Mouse (Mus musculus): ENCODE data around the gene Ces2c. TPM values are rescaled to one million over a fixed set of nuclear protein-coding genes. Genes with fewer than 3 reads are reported as not detected.
"Not testable (repeated sequence)": the region's sequence is repeated elsewhere in the genome, so short reads cannot be mapped to it uniquely, and the experiment has no call there.

The Ces2c gene
- not detected in 2 replicates for total RNA-seq (2014; fragmentation: Nextera tagmentation)
- total RNA-seq (2017): not detected in 2 replicates

- ATAC-seq (replicated peaks; ENCODE audit: poor library complexity, severe bottlenecking): no peak
Measured at GRCm38 (mm10) chr8:104846831-104847230, at the start of gene Ces2c. Gene Ces2c, plus strand, starts transcription at chr8:104847068.

GRCm38 (mm10) chr8:104799385-104799784, 47.5 kb upstream of the Ces2c start:
- no peak for ATAC-seq (replicated peaks; ENCODE audit: poor library complexity, severe bottlenecking)

- ATAC-seq (replicated peaks; ENCODE audit: poor library complexity, severe bottlenecking): no peak
Measured at GRCm38 (mm10) chr8:104806127-104806526, 40.7 kb upstream of the Ces2c start.

- ATAC-seq (replicated peaks; ENCODE audit: poor library complexity, severe bottlenecking): no peak
Measured at GRCm38 (mm10) chr8:104808542-104809413, 38.1 kb upstream of the Ces2c start.

- no peak for ATAC-seq (replicated peaks; ENCODE audit: poor library complexity, severe bottlenecking)
Measured at GRCm38 (mm10) chr8:104809436-104809835, 37.4 kb upstream of the Ces2c start.

GRCm38 (mm10) chr8:104826912-104827311, 20.0 kb upstream of the Ces2c start:
- peak; percentile 67 for ATAC-seq (replicated peaks; ENCODE audit: poor library complexity, severe bottlenecking)

GRCm38 (mm10) chr8:104828221-104828620, 18.6 kb upstream of the Ces2c start:
- no peak for ATAC-seq (replicated peaks; ENCODE audit: poor library complexity, severe bottlenecking)

- ATAC-seq (replicated peaks; ENCODE audit: poor library complexity, severe bottlenecking): no peak
Measured at GRCm38 (mm10) chr8:104831440-104831839, 15.4 kb upstream of the Ces2c start, which contains the start of gene Ces2b. Gene Ces2b, plus strand, starts transcription at chr8:104831572.

GRCm38 (mm10) chr8:104841360-104842078, 5.3 kb upstream of the Ces2c start:
- ATAC-seq (replicated peaks; ENCODE audit: poor library complexity, severe bottlenecking): no peak

GRCm38 (mm10) chr8:104847741-104848462, 1.0 kb downstream of the Ces2c start:
- ATAC-seq (replicated peaks; ENCODE audit: poor library complexity, severe bottlenecking): no peak

- peak; percentile 42 for ATAC-seq (replicated peaks; ENCODE audit: poor library complexity, severe bottlenecking)
Measured at GRCm38 (mm10) chr8:104866844-104867531, 20.1 kb downstream of the Ces2c start.

- ATAC-seq (replicated peaks; ENCODE audit: poor library complexity, severe bottlenecking): not testable (repeated sequence)
Measured at GRCm38 (mm10) chr8:104868876-104869275, 22.0 kb downstream of the Ces2c start.

GRCm38 (mm10) chr8:104886223-104886926, 39.5 kb downstream of the Ces2c start:
- ATAC-seq (replicated peaks; ENCODE audit: poor library complexity, severe bottlenecking): not testable (repeated sequence)

GRCm38 (mm10) chr8:104901746-104902145, 54.9 kb downstream of the Ces2c start:
- ATAC-seq (replicated peaks; ENCODE audit: poor library complexity, severe bottlenecking): no peak

Other genes starting within 250 kb of the Ces2c start
- not detected in 2 replicates for gene Cdh16, start 222.7 kb upstream of the Ces2c start, total RNA-seq (2014; fragmentation: Nextera tagmentation)
- gene Cdh16, start 222.7 kb upstream of the Ces2c start, total RNA-seq (2017): not detected in 2 replicates
- gene Rrad, start 215.7 kb upstream of the Ces2c start, total RNA-seq (2014; fragmentation: Nextera tagmentation): 0.95 and 2.6 TPM in 2 replicates
- 1.3 and 2.1 TPM in 2 replicates for gene Rrad, start 215.7 kb upstream of the Ces2c start, total RNA-seq (2017)
- 21.4 and 40.5 TPM in 2 replicates for gene Ciao2b, start 205.1 kb upstream of the Ces2c start, total RNA-seq (2014; fragmentation: Nextera tagmentation)
- 14.8 and 24.8 TPM in 2 replicates for gene Ciao2b, start 205.1 kb upstream of the Ces2c start, total RNA-seq (2017)
- gene Ces2a, start 113.1 kb upstream of the Ces2c start, total RNA-seq (2014; fragmentation: Nextera tagmentation): not detected in 2 replicates
- gene Ces2a, start 113.1 kb upstream of the Ces2c start, total RNA-seq (2017): not detected in 2 replicates
- gene Ces2b, start 15.5 kb upstream of the Ces2c start, total RNA-seq (2014; fragmentation: Nextera tagmentation): not detected in 2 replicates
- not detected in 2 replicates for gene Ces2b, start 15.5 kb upstream of the Ces2c start, total RNA-seq (2017)
- not detected in 2 replicates for gene Ces2e, start 79.2 kb downstream of the Ces2c start, total RNA-seq (2014; fragmentation: Nextera tagmentation)
- not detected in 2 replicates for gene Ces2e, start 79.2 kb downstream of the Ces2c start, total RNA-seq (2017)
- not detected in 2 replicates for gene Ces2f, start 100.3 kb downstream of the Ces2c start, total RNA-seq (2014; fragmentation: Nextera tagmentation)
- not detected in 2 replicates for gene Ces2f, start 100.3 kb downstream of the Ces2c start, total RNA-seq (2017)
- gene Ces2g, start 114.7 kb downstream of the Ces2c start, total RNA-seq (2014; fragmentation: Nextera tagmentation): 0.15 and 0.32 TPM in 2 replicates
- gene Ces2g, start 114.7 kb downstream of the Ces2c start, total RNA-seq (2017): 0.65 and 0.88 TPM in 2 replicates
- gene Ces2h, start 153.8 kb downstream of the Ces2c start, total RNA-seq (2014; fragmentation: Nextera tagmentation): not detected in 2 replicates
- not detected in 2 replicates for gene Ces2h, start 153.8 kb downstream of the Ces2c start, total RNA-seq (2017)
- not detected in 2 replicates for gene Ces3a, start 201.5 kb downstream of the Ces2c start, total RNA-seq (2014; fragmentation: Nextera tagmentation)
- not detected in 2 replicates for gene Ces3a, start 201.5 kb downstream of the Ces2c start, total RNA-seq (2017)
- gene Ces3b, start 236.7 kb downstream of the Ces2c start, total RNA-seq (2014; fragmentation: Nextera tagmentation): not detected in 2 replicates
- not detected in 2 replicates for gene Ces3b, start 236.7 kb downstream of the Ces2c start, total RNA-seq (2017)